Mouse (Mus musculus): ENCODE measurements around the gene Mpp2.
A peak's percentile ranks its signal among the peaks of the same experiment; 100 is the strongest.

The Mpp2 gene

GRCm38 (mm10) chr11:102070426-102070825 is 17.9 kb downstream of the Mpp2 start:
- DNase-seq, result no peak

- DNase-seq, result no peak
Observed at GRCm38 (mm10) chr11:102069633-102070032, 18.7 kb downstream of the Mpp2 start.

GRCm38 (mm10) chr11:102068969-102069368 is 19.3 kb downstream of the Mpp2 start:
- DNase-seq, result no peak

GRCm38 (mm10) chr11:102063076-102063475 is 25.2 kb downstream of the Mpp2 start:
- DNase-seq, result no peak

GRCm38 (mm10) chr11:102061941-102062473 is 26.3 kb downstream of the Mpp2 start:
- DNase-seq, result no peak

DNA sequence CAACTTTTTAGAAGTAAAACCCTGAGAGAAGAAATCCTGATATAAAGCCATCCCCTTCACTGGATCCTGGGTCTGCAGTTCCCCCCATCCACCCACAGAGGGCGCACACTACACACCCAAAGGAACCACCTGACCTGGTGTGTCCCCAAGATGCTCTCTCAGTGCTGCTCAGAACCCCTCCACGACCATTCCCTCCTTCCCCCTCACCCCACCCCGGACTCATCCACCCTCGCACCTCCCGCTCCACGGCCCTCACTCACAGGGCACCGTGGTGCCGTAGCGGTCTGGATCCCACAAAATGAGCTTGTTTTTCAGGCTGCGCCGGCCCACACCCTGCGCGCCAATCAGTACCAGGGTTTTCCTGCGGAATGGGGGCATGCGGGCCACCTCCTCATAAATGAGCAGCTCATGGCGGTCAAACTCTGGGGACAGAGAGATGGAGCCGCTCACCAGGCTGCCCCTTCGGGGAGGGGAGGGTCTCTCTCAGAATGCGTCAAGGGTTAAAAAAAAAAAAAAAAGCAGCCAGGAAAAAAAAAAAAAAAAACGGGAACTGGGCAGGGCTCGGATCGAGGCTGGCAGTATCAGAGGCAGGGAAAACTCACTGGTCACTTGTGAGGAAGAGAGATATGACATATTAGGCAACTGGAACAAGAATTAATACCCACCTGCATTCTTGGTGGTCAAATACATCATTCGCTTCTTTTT is 26.9 kb downstream of the Mpp2 start:
- peak; percentile 75 to 76 for DNase-seq

- peak; percentile 66 to 67 for DNase-seq
Observed at GRCm38 (mm10) chr11:102053847-102054246, 34.5 kb downstream of the Mpp2 start.

GRCm38 (mm10) chr11:102053183-102053582 is 35.1 kb downstream of the Mpp2 start:
- no peak for DNase-seq

GRCm38 (mm10) chr11:102052697-102053096 is 35.6 kb downstream of the Mpp2 start:
- no peak for DNase-seq

DNA sequence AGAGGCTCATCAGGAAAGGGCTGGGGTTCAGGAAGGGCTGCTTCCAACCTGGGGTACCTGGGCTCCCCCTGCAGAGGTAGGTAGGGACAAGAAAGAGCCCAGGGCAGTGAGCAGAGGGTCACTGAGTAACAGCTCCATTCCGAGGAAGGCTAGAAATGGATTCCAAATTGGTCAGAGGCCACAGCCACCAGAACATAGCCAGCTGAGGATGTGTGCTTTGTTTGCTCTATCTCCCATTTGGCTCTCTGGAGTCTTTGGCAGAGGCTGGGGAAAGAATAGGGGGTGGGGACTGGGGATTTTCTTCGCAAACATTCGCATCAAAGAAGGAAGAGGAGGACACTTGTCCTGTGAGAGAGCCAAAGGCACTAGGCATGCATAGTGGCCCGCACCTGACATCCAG is 36.4 kb downstream of the Mpp2 start:
- no peak for DNase-seq

- DNase-seq, result no peak
Observed at GRCm38 (mm10) chr11:102051541-102051940, 36.8 kb downstream of the Mpp2 start.

- DNase-seq, result no peak
Observed at GRCm38 (mm10) chr11:102049875-102050482, 38.3 kb downstream of the Mpp2 start.

DNA sequence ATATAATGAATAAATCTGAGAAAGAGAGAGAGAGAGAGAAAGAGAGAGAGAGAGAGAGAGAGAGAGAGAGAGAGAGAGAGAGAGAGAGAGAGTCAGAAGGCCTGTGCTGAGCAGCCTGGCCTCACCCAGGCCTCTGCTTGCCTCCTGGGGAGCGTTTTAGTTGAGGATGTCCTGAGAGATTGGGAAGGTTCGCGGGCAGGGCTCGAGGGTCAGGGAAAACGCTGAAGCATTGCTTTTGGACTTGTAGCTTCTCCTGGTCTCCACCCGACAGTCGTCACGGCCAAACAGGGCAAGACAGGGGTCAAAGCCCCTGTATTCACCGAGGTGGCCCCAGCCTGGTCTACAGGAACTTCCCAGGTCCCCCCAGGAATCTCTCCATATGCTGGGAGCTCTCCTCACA is 41.7 kb downstream of the Mpp2 start:
- DNase-seq, result no peak

- DNase-seq, result no peak
Observed at GRCm38 (mm10) chr11:102044691-102045212, 43.6 kb downstream of the Mpp2 start.

GRCm38 (mm10) chr11:102043381-102043780 is 44.9 kb downstream of the Mpp2 start:
- no peak for DNase-seq

GRCm38 (mm10) chr11:102042971-102043370 is 45.3 kb downstream of the Mpp2 start:
- DNase-seq, result no peak

DNA sequence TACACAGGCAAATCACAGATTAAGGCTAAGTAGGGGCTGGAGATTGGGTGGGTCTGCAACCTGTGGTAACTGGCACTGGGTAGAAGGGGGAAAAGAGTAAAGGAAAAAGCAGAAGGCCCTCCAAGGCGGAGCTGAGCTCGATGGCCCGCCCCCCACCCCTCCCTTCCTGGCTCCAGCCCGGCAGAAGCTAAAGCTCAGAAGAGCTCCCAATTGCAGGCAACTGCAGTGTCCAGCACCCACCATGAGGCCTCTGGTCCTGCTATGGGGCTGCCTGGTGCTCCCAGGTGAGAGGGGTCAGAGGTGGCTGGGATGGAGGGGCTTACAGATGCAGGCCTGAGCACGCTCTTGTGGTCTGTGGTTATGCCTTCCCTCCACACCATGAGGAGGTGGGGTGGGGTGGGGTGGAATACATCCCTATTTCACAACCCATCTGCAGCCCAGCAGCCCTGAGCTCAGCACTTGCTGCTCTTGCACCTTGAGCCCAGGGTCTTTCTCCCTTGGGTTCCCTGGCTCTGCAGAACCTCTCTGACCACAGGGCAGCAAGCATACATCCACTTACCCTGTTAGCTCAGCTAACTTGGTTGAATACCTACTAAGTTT is 46.9 kb downstream of the Mpp2 start, which contains the start of gene Cd300lg:
Cd300lg (plus strand) TSS at position 160 of the 600 bp plus-strand sequence.
- no peak for DNase-seq

GRCm38 (mm10) chr11:102040646-102041045 is 47.7 kb downstream of the Mpp2 start:
- DNase-seq, result peak in 1 of 2 experiments; percentile 19

GRCm38 (mm10) chr11:102040138-102040524 is 48.2 kb downstream of the Mpp2 start:
- DNase-seq, result peak; percentile 83 to 84

DNA sequence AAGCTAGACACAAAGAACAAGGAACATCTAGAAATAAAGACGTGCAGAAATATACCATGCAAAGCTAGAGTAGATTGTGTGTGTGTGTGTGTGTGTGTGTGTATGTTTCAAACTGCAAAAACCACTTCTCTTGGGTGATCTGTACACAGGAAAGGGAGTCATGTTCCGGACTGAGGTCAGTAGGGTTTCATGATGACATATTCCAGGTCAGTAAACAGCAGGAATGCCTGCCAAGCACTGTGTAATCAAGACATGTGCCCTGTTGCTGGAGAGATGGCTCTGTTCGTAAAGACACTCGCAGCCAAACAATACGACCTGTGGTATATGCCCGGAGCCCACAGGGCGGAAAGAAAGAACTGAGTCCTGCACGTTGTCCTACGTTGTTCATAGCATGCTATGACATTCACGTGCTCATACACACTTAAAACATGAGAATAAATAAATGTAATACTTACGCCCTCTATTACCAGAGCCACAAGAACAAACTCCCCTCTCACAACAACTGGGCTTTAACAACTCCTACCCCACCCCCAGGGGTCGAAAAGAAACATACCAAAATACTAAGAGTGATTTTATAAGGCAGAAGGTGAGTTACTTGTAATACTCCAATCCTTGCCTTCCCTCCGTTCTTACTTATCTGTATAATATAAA is 48.7 kb downstream of the Mpp2 start:
- no peak for DNase-seq

DNA sequence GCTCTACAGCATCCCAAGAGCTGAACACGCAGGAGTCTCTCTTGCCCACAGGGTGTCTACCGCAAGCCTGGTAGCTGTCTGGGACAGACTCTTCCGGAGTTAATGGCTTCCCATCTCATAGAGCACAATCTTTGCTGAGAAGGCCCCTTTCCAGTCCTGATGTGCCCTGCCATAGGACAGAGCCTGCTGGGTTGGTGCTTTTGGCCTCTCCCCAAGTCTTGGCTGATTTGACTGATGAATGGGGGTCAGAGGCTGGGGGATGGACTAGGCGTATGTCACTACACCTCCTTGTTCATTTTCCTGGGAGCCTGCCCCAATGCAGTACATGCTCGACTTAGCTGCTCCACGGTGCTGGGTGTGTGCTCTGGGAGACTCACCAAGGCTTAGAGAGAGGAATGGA is 50.5 kb downstream of the Mpp2 start:
- no peak for DNase-seq

GRCm38 (mm10) chr11:102036336-102036735 is 52.0 kb downstream of the Mpp2 start:
- DNase-seq, result no peak

- DNase-seq, result no peak
Observed at GRCm38 (mm10) chr11:102035456-102035960, 52.8 kb downstream of the Mpp2 start.

All from B cell, adult 2 months (primary cell).